Mouse (Mus musculus) MEL (cell line): ENCODE measurements around the gene Ntn1. TPM values are rescaled to one million over a fixed set of nuclear protein-coding genes. Genes with fewer than 3 reads are reported as not detected.

ENCODE experiments used
- DNase-seq: peaks from one replicate; pipeline ENCODE4 v3.0.0; 2011; ENCODE audit warnings: low read depth, low spot score
- H3K27ac ChIP-seq: 2 replicates; pipeline ENCODE4 v1.5.1; 2012; ENCODE audit warnings: low read depth, mild to moderate bottlenecking, control low read depth, low read length, moderate library complexity; ENCODE audit not compliant: control insufficient read depth
- H3K27me3 ChIP-seq, 2 experiments: fragments of 150-350 bp in 1 of 2; sonication (generic) in 1 of 2; 2 replicates each; pipeline ENCODE4 v1.6.1; 2012; ENCODE audit warnings: low read length in 2 of 2, mild to moderate bottlenecking in 2 of 2, improper control_type of control experiment in 1 of 2, moderate library complexity in 1 of 2; ENCODE audit not compliant: insufficient read depth in 2 of 2, control insufficient read depth in 1 of 2
- H3K36me3 ChIP-seq, 2 experiments: 2 replicates each; pipeline ENCODE4 v1.6.1; 2012 to 2014; ENCODE audit warnings: low read length in 2 of 2, improper control_type of control experiment in 1 of 2, inconsistent platforms in 1 of 2, mild to moderate bottlenecking in 1 of 2; ENCODE audit not compliant: insufficient read depth in 2 of 2, control insufficient read depth in 1 of 2
- H3K4me1 ChIP-seq, 2 experiments: fragments of 150-350 bp in 1 of 2; sonication (generic) in 1 of 2; 2 replicates each; pipeline ENCODE4 v1.6.1; 2012; ENCODE audit warnings: low read length in 2 of 2, improper control_type of control experiment in 1 of 2, mild to moderate bottlenecking in 1 of 2; ENCODE audit not compliant: insufficient read depth in 2 of 2, control insufficient read depth in 1 of 2
- H3K4me3 ChIP-seq, 2 experiments: fragments of 150-350 bp in 1 of 2; sonication (generic) in 1 of 2; 2 replicates each; pipeline ENCODE4 v1.5.1; 2012; ENCODE audit warnings: low read depth in 2 of 2, low read length in 2 of 2, mild to moderate bottlenecking in 2 of 2, moderate library complexity in 2 of 2, control low read depth in 1 of 2, improper control_type of control experiment in 1 of 2; ENCODE audit not compliant: control insufficient read depth in 1 of 2, insufficient read depth in 1 of 2
- H3K79me2 ChIP-seq: 2 replicates; pipeline ENCODE4 v1.6.1; 2012; ENCODE audit warnings: mild to moderate bottlenecking, low read length, moderate library complexity; ENCODE audit not compliant: control insufficient read depth, poor library complexity, insufficient read depth
- H3K9ac ChIP-seq: 2 replicates; pipeline ENCODE4 v1.6.1; 2012; ENCODE audit warnings: low read depth, mild to moderate bottlenecking, control low read depth, low read length, moderate library complexity; ENCODE audit not compliant: control insufficient read depth, poor library complexity, severe bottlenecking
- H3K9me3 ChIP-seq: fragments of 150-350 bp; sonication (generic); replicated peaks from 2 replicates; pipeline ENCODE4 v1.6.1; 2012; ENCODE audit warnings: mild to moderate bottlenecking, low read length, improper control_type of control experiment, moderate library complexity; ENCODE audit not compliant: insufficient read depth
- BHLHE40 ChIP-seq: IDR thresholded peaks from 2 replicates; pipeline ENCODE4 v1.6.1; 2012; ENCODE audit warnings: low read depth, mild to moderate bottlenecking, inconsistent platforms, low read length, improper control_type of control experiment, borderline replicate concordance
- CHD1 ChIP-seq: IDR thresholded peaks from 2 replicates; pipeline ENCODE4 v1.6.1; 2012; ENCODE audit warnings: low read depth, mild to moderate bottlenecking, inconsistent platforms, low read length, improper control_type of control experiment
- E2F4 ChIP-seq: IDR thresholded peaks from 2 replicates; pipeline ENCODE4 v1.6.1; 2011; ENCODE audit warnings: low read depth, low read length, improper control_type of control experiment, borderline replicate concordance
- ELF1 ChIP-seq: IDR thresholded peaks from 2 replicates; pipeline ENCODE4 v1.6.1; 2014; ENCODE audit warnings: low read depth, mild to moderate bottlenecking, inconsistent platforms, low read length, improper control_type of control experiment, moderate library complexity
- EP300 ChIP-seq, 2 experiments: IDR thresholded peaks; 2 replicates each; pipeline ENCODE4 v1.6.1; 2011; ENCODE audit warnings: improper control_type of control experiment in 2 of 2, low read length in 2 of 2, low read depth in 1 of 2, mild to moderate bottlenecking in 1 of 2
- ETS1 ChIP-seq: IDR thresholded peaks from 2 replicates; pipeline ENCODE4 v1.6.1; 2012; ENCODE audit warnings: low read depth, mild to moderate bottlenecking, inconsistent platforms, low read length, improper control_type of control experiment, moderate library complexity
- GABPA ChIP-seq: IDR thresholded peaks from 2 replicates; pipeline ENCODE4 v1.6.1; 2012; ENCODE audit warnings: low read depth, mild to moderate bottlenecking, inconsistent platforms, low read length, improper control_type of control experiment, moderate library complexity
- JUND ChIP-seq: IDR thresholded peaks from 2 replicates; pipeline ENCODE4 v1.6.1; 2011; ENCODE audit warnings: low read depth, mild to moderate bottlenecking, improper control_type of control experiment, low read length
- KAT2A ChIP-seq: conservative IDR thresholded peaks from 2 replicates; pipeline ENCODE4 v1.6.1; 2012; ENCODE audit warnings: low read depth, low read length, improper control_type of control experiment, inconsistent platforms
- MAFK ChIP-seq: IDR thresholded peaks from 2 replicates; pipeline ENCODE4 v1.6.1; 2011; ENCODE audit warnings: low read depth, mild to moderate bottlenecking, low read length, improper control_type of control experiment, borderline replicate concordance
- MEF2A ChIP-seq: IDR thresholded peaks from 2 replicates; pipeline ENCODE4 v1.6.1; 2014; ENCODE audit warnings: low read depth, mild to moderate bottlenecking, inconsistent platforms, low read length, improper control_type of control experiment; ENCODE audit not compliant: poor library complexity, insufficient replicate concordance, severe bottlenecking; ENCODE audit errors: extremely low read depth
- MXI1 ChIP-seq: IDR thresholded peaks from 2 replicates; pipeline ENCODE4 v1.6.1; 2011; ENCODE audit warnings: mild to moderate bottlenecking, low read depth, low read length, improper control_type of control experiment
- NELFE ChIP-seq: IDR thresholded peaks from 2 replicates; pipeline ENCODE4 v1.6.1; 2011; ENCODE audit warnings: low read depth, low read length, improper control_type of control experiment
- POLR2A ChIP-seq, 2 experiments: IDR thresholded peaks; 2 replicates each; pipeline ENCODE4 v1.6.1; 2011 to 2012; ENCODE audit warnings: low read length in 2 of 2, mild to moderate bottlenecking in 2 of 2, control low read depth in 1 of 2, improper control_type of control experiment in 1 of 2, low read depth in 1 of 2, moderate library complexity in 1 of 2; ENCODE audit not compliant: control insufficient read depth in 1 of 2, insufficient read depth in 1 of 2, poor library complexity in 1 of 2
- RAD21 ChIP-seq: IDR thresholded peaks from 2 replicates; pipeline ENCODE4 v1.6.1; 2011; ENCODE audit warnings: mild to moderate bottlenecking, low read depth, low read length, improper control_type of control experiment
- RCOR1 ChIP-seq: IDR thresholded peaks from 2 replicates; pipeline ENCODE4 v1.6.1; 2012; ENCODE audit warnings: low read depth, mild to moderate bottlenecking, inconsistent platforms, low read length, improper control_type of control experiment
- SIN3A ChIP-seq: IDR thresholded peaks from 2 replicates; pipeline ENCODE4 v1.6.1; 2012; ENCODE audit warnings: low read length, improper control_type of control experiment, inconsistent platforms
- SMC3 ChIP-seq: IDR thresholded peaks from 2 replicates; pipeline ENCODE4 v1.6.1; 2011; ENCODE audit warnings: low read depth, low read length, improper control_type of control experiment
- TAL1 ChIP-seq: IDR thresholded peaks from 2 replicates; pipeline ENCODE4 v1.6.1; 2012; ENCODE audit warnings: mild to moderate bottlenecking, inconsistent platforms, low read length, moderate library complexity, mixed read lengths
- TBP ChIP-seq: IDR thresholded peaks from 2 replicates; pipeline ENCODE4 v1.8.0; 2011; ENCODE audit warnings: low read depth, low read length, improper control_type of control experiment
- USF2 ChIP-seq, 2 experiments: IDR thresholded peaks; 2 replicates each; pipeline ENCODE4 v1.6.1; 2011 to 2012; ENCODE audit warnings: improper control_type of control experiment in 2 of 2, low read length in 2 of 2, borderline replicate concordance in 1 of 2, inconsistent platforms in 1 of 2, low read depth in 1 of 2, mild to moderate bottlenecking in 1 of 2; ENCODE audit not compliant: insufficient read depth in 1 of 2
- ZC3H11A ChIP-seq: IDR thresholded peaks from 2 replicates; pipeline ENCODE4 v1.6.1; 2012; ENCODE audit warnings: low read depth, mild to moderate bottlenecking, inconsistent platforms, low read length, improper control_type of control experiment
- ZKSCAN1 ChIP-seq: IDR thresholded peaks from 2 replicates; pipeline ENCODE4 v1.6.1; 2012; ENCODE audit warnings: low read depth, mild to moderate bottlenecking, inconsistent platforms, low read length, improper control_type of control experiment, moderate library complexity
- polyA plus RNA-seq, 2 experiments: library from polyadenylated mRNA; stranded (reverse) in 1 of 2; unstranded in 1 of 2; fragments of >175 nt in 1 of 2; fragments of >200 nt in 1 of 2; gene quantifications; 2 replicates each; pipeline versions ENCODE4 v1.2.1 to v1.2.4; 2012; ENCODE audit warnings: low replicate concordance in 2 of 2, low read depth in 1 of 2; ENCODE audit not compliant: insufficient read length in 2 of 2, insufficient read depth in 1 of 2, missing spikeins in 1 of 2
- total RNA-seq: library from RNA; depleted of rRNA; stranded (reverse); fragments of 300-350 nt; gene quantifications from 2 replicates; pipeline ENCODE4 v1.2.3, GENCODE M21; 2012

The Ntn1 gene
- total and polyA plus RNA-seq, 3 experiments: not detected

- no peak overlapping the region for H3K27ac ChIP-seq
- no peak overlapping the region for H3K4me3 ChIP-seq
- TF ChIP-seq CHD1 (no peak), SIN3A (no peak), USF2 (IDR thresholded peaks at IDR 0.05; ENCODE audit: borderline replicate concordance in 1 of 2, insufficient read depth in 1 of 2, low read depth in 1 of 2, low read length in 2 of 2) (no peak), BHLHE40 (no peak), RAD21 (no peak), E2F4 (no peak), TAL1 (no peak), GABPA (no peak), JUND (no peak), POLR2A (IDR thresholded peaks at IDR 0.05; ENCODE audit: control insufficient read depth in 1 of 2, insufficient read depth in 1 of 2, low read depth in 1 of 2, low read length in 2 of 2, poor library complexity in 1 of 2) (no peak)
- H3K9me3 ChIP-seq: no peaks in the 10 kb centered on the region
- H3K4me1 ChIP-seq: no peaks in the 10 kb centered on the region
- no peaks in the 10 kb centered on the region for H3K36me3 ChIP-seq
- H3K9ac ChIP-seq: no peak overlapping the region
- no peak for DNase-seq
- H3K79me2 ChIP-seq: no peaks in the 10 kb centered on the region
- H3K27me3 ChIP-seq: no peaks in the 10 kb centered on the region; a peak in 1 of 4 replicates
Measured at GRCm38 (mm10) chr11:68305997-68306396, 94.6 kb downstream of the Ntn1 start.

- Histone ChIP-seq H3K4me3 (no peak overlapping the region), H3K4me1 (no peaks in the 10 kb centered on the region), H3K36me3 (no peaks in the 10 kb centered on the region), H3K9me3 (no peaks in the 10 kb centered on the region), H3K27ac (no peak overlapping the region), H3K9ac (no peak overlapping the region), H3K79me2 (no peaks in the 10 kb centered on the region), H3K27me3 (no peaks in the 10 kb centered on the region; a peak in 1 of 4 replicates)
- TF ChIP-seq RCOR1: no peak
- no peak for TF ChIP-seq NELFE
- no peak for TF ChIP-seq TBP
- no peak for TF ChIP-seq SMC3
- no peak for TF ChIP-seq MEF2A
- no peak for TF ChIP-seq MAFK
- no peak for TF ChIP-seq CHD1
- TF ChIP-seq BHLHE40: no peak
- no peak for TF ChIP-seq ELF1
- no peak for TF ChIP-seq EP300 (IDR thresholded peaks at IDR 0.05; ENCODE audit: low read depth in 1 of 2, low read length in 2 of 2)
- no peak for TF ChIP-seq POLR2A (IDR thresholded peaks at IDR 0.05; ENCODE audit: control insufficient read depth in 1 of 2, insufficient read depth in 1 of 2, low read depth in 1 of 2, low read length in 2 of 2, poor library complexity in 1 of 2)
- no peak for TF ChIP-seq KAT2A
- TF ChIP-seq ZKSCAN1: no peak
- no peak for TF ChIP-seq ZC3H11A
- TF ChIP-seq ETS1: no peak
- TF ChIP-seq MXI1: no peak
- no peak for TF ChIP-seq E2F4
- no peak for DNase-seq
Measured at GRCm38 (mm10) chr11:68302323-68302722, 98.3 kb downstream of the Ntn1 start.
